Mouse (Mus musculus): ENCODE data around the gene Fam213a.

The Fam213a gene

DNA sequence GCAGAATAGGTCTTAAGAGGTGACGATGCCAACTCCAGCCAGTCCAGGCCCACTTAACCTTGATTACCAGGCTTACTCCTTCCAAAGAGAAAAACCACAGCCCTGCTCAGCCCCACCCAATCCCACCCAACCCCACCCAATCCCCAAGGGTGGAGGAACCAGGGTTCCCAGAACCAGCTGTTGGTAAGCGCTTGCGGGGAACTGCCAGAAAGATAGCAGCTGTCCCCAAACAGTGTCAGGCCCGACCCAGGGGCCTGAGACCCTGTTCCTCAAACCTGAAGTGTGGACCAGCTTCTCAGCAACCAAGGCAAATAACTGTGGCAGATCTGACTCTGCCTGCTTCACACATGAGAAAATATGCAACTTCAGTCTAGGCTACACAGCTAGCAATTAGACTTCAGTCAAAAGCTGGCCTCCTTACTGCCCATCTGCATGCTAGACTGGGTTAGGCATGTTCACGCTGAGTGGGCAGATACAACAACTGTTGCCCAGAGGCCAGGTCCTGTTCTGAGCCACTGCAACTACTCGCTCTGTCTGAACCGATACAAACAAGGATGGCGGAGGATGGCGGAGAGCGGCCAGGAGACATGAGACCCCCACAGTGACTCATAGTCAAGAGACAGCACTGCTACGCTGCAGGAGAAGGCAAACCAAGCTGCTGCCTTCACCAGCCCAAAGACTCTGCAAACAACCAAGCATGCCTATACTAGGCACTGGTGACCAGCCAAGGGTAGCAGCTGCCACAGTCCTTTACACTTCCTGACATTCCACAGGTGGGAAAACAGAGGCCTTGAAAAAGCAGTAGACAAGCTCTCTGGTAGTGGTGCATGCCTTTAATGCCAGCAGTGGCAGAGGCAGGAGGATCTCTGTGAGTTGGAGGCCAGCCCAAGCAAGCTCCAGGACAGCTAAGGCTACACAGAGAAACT lies 51.0 kb downstream of the Fam213a start:
- peak; percentile 34 for DNase-seq (ENCODE audit: low spot score)

GRCm38 (mm10) chr14:40960237-40960636 lies 53.4 kb downstream of the Fam213a start:
- DNase-seq (ENCODE audit: low spot score) = peak; percentile 12

GRCm38 (mm10) chr14:40959586-40959985 lies 54.0 kb downstream of the Fam213a start:
- DNase-seq (ENCODE audit: low spot score) = peak; percentile 26

DNA sequence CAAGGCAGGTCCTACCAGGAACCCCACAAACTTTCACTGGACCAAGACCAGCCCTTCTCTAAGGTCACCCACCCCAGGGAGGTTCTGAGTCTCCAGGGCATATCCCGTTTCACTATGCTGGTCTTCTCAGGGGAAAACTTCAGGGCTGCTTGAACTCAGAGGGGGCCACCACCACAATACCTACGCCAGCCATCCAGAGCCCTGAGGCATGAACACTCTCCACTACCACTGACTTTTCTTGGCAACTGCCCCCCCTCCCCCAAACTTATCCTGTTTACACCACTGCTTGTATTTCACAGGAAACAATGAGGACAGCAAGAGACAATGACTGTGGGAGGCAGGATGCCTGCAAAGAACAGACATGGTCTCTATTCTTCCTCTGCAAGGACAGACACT lies 54.6 kb downstream of the Fam213a start:
- peak; percentile 42 for DNase-seq (ENCODE audit: low spot score)

DNA sequence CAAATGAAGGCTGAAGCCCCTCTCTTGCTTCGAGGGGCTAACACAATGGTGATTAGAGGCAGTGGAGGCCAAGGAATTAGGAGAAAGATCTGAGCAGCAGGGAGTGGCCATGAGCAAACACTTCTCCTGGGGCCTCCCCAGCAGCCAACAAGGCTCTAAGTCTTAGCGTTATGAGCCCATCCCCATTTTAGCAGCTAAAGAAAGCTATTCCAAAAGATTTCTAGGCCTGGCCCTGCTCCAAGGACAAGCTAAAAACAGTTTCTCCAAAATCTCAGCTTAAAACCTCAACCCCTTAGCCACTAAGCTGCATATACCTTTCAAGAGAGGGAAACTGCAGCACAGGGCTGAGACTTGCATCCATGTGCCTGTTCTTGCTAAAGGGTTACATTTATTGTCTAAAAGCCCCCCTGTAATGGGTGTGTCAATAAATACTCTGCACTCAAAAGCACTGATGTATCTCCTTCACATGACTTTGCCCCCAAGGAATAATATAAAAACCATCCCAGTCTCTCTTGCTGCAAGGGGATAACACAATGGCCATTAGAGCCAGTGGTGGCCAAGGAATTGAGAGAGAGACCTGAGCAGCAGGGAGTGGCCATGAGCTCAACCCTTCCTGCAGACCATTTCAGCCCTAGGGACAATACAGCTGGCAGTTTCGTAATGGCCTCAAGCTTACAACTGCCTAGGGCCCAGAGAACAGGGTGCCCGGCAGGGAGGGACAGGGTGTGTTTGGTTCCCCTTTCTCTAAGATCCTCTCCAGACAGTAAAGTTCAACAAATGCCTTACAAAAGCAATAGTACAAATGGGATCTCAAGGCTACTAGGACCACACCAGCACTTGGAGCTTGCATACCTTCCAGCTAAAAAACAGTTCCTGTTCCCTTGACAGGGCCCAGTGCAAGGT lies 55.3 kb downstream of the Fam213a start:
- DNase-seq (ENCODE audit: low spot score) = peak; percentile 74

GRCm38 (mm10) chr14:40957607-40958006 lies 56.0 kb downstream of the Fam213a start:
- no peak for DNase-seq (ENCODE audit: low spot score)

GRCm38 (mm10) chr14:40956252-40957146 lies 57.1 kb downstream of the Fam213a start:
- DNase-seq (ENCODE audit: low spot score) = no peak

GRCm38 (mm10) chr14:40955596-40956251 lies 57.9 kb downstream of the Fam213a start:
- DNase-seq (ENCODE audit: low spot score) = no peak

- DNase-seq (ENCODE audit: low spot score) = no peak
These were observed 58.4 kb downstream of the Fam213a start for GRCm38 (mm10) chr14:40955146-40955545.

- no peak for DNase-seq (ENCODE audit: low spot score)
These were observed 60.2 kb downstream of the Fam213a start for GRCm38 (mm10) chr14:40953381-40953780.

- no peak for DNase-seq (ENCODE audit: low spot score)
These were observed 60.9 kb downstream of the Fam213a start for GRCm38 (mm10) chr14:40952715-40953114.

- no peak for DNase-seq (ENCODE audit: low spot score)
These were observed 61.3 kb downstream of the Fam213a start for GRCm38 (mm10) chr14:40952301-40952700.

- DNase-seq (ENCODE audit: low spot score) = no peak
These were observed 63.6 kb downstream of the Fam213a start for GRCm38 (mm10) chr14:40949730-40950614.

DNA sequence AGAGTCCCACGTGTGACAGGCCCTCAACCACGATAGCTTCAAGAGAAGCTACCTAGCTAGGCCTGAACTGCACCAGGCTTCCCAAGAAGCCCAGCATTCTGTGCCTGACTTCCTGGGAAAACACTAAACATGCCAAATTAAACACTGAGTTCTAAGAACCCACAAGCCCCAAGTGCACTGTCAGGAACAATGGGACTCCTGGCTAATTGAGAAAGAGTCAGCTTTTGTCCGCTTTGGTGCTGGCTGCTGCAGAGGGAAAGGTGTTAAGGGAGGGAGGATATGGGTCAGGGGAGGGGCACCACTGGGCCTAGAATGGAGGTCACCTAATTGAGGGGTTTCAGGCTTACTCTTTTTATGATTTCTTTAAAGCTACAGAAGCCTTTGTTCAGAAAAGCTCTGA lies 64.5 kb downstream of the Fam213a start:
- no peak for DNase-seq (ENCODE audit: low spot score)

DNA sequence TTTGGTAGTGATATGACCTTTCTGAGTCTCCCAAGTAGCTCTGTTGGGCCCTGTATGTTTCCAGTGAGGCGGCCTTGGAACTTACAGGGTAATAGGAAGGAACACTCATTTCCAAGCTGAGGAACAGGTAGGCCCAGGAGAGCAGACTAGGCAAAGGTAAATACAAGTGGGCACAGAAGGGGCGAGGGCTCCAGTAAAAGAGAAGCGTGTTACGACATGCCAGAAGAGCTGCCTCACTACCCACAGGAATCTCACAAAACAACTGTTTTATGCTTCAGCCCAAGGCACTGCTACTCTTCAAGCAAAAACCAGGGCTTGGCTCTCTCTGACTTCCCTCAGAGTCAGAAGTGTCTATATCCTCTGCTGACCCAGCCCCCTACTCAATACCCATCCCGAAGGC lies 65.1 kb downstream of the Fam213a start:
- no peak for DNase-seq (ENCODE audit: low spot score)

DNA sequence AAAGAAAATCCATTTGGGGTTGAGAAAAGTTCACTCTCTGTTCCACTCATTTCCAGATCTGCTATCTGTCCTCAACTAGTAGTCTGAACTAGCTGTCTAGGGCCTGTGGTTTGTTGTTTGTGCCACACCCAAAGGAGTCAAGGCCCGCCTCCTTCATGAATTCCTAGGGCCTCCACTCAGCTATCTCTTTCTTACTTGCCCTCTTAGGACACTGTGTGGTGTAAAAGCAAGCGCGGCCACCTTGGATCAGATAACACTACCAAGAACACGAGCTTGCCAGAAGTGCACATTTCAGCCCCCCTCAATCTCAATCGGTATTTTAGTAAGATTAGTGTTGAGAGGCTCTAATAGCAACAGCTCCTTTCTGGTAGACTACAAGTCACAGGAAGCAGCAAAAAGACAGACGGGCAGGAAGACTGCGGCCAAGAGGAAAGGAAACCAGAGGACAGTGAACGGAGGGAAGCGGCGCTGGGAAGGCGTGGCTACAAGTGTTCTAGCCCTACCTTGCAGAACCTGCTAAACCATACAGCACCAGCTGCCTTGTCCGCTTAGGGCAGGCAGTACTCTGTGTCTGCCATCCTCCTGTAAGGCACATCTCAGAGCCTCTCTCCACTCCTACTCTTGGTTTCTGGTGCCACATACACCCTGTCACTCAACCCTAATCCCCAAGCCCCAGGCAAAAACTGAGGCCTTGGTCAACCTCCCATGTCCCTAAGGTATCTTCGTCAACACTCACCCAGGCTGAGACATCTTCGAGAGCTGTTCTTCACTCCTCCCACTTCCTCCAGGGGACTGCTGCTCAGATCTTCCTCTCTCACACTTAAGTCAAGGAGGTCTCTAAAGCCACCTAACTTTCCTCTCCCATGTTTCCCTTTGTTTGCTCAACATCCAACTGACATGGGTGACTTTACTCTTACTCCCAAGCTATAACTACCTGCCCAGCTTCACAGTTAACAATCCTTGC lies 65.9 kb downstream of the Fam213a start:
- no peak for DNase-seq (ENCODE audit: low spot score)

GRCm38 (mm10) chr14:40943802-40944201 lies 69.8 kb downstream of the Fam213a start:
- no peak for DNase-seq (ENCODE audit: low spot score)

All from testis, postnatal 10 days (tissue).